Mouse (Mus musculus): ENCODE measurements at regions not wholly inside any gene's neighbourhood (a gene's known extent, or its start where the extent isn't known, plus 50 kb on each side); places are given as distances from the start of the nearest gene placed in this dataset.

- no peak for TF ChIP-seq CTCF (IDR thresholded peaks at IDR 0.05; ENCODE audit: control insufficient read depth, insufficient read depth, low read length)
- TF ChIP-seq POLR2A (IDR thresholded peaks at IDR 0.05; ENCODE audit: borderline replicate concordance, control insufficient read depth, low read depth, low read length) = no peak
These were observed 138.7 kb downstream of the Npy start for GRCm38 (mm10) chr6:49961166-49961565.

Data from bone marrow, adult 2 months (tissue).